ENCODE assay signal across 8 mouse cellular contexts in the genomic region with DNA sequence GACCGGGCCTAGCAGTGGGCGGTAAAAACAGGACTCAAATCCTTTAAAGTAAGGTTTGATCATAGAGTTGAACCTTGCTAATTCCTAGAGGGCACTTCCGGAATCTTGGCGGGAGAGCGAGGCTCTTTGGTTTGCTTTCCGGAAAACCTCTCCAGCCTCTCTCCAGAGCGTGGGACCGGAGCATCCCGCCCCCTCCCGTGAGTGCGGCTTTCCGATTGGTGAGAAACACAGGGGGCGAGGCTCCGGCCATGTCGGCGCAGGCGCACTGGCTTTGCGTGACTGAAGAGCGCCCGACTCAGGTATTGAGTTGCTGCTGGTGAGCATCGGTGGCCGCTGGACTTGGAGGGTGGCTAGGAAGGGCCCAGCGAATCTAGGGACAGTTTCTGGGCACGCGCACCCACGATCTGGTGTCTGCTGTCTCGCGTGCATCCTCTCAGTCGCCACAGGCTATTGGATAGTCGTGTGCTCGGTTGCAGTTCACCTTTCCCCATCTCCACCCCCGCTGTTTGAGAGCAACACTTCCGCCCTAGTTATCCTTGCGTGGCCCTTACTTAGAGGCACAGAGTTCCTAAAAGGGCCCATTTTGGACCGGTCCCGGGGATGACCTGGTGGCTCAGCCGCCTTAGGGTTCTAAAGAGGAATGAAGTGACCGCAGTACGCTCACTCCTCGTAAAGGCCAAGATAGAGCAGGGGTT. TPM values are rescaled to one million over a fixed set of nuclear protein-coding genes. Genes with fewer than 3 reads are reported as not detected.
A peak's percentile ranks its signal among the peaks of the same experiment; 100 is the strongest.
DNase-seq lines count a peak whose midpoint lies in the region; ATAC-seq lines count a peak whose summit lies in the region.

Pars2 (plus strand) TSS at position 237 of the 695 bp plus-strand sequence.

- H3K27me3 ChIP-seq in hindbrain, embryonic 14.5 days (ENCODE audit: control insufficient read depth, insufficient read depth, low read length), result no peaks in the 10 kb centered on the region

- H3K4me3 ChIP-seq in hindbrain, embryonic 14.5 days (replicated peaks; ENCODE audit: low read length), result peak within 1 kb of the TSS; percentile 56

- H3K9me3 ChIP-seq in hindbrain, embryonic 14.5 days (ENCODE audit: control insufficient read depth, low read length), result no peaks in the 10 kb centered on the region

- H3K9ac ChIP-seq in hindbrain, embryonic 14.5 days, result peak within 1 kb of the TSS; percentile 67

- H3K4me1 ChIP-seq in hindbrain, embryonic 14.5 days (replicated peaks; ENCODE audit: control insufficient read depth, insufficient read depth, low read length), result peaks cover 6% of the 10 kb centered on the region

- peak within 1 kb of the TSS; percentile 93 for H3K4me2 ChIP-seq in hindbrain, embryonic 14.5 days (replicated peaks)

- 3% methylated on average over 40 of the region's 40 CpGs for WGBS in hindbrain, embryonic 14.5 days

- H3K36me3 ChIP-seq in hindbrain, embryonic 14.5 days (replicated peaks; ENCODE audit: control insufficient read depth, insufficient read depth), result peaks cover 23% of the 10 kb centered on the region

- peak; percentile 97 for ATAC-seq in hindbrain, embryonic 14.5 days (ENCODE audit: low FRiP score)

- H3K27ac ChIP-seq in hindbrain, embryonic 14.5 days, result peak within 1 kb of the TSS; percentile 46

- peak; percentile 99 for DNase-seq in R1 (ENCODE audit: low read depth, low spot score)
- DNase-seq in cerebellum, postnatal 25 days, result peak; percentile 98 to 99
- peak; percentile 93 to 96 for DNase-seq in frontal cortex, postnatal 25 days (ENCODE audit: low spot score in 2 of 2)
- DNase-seq in hindbrain, embryonic 14.5 days (ENCODE audit: low spot score), result peak; percentile 98
- peak; percentile 96 to 97 for DNase-seq in layer of hippocampus, postnatal 36 days
- DNase-seq in lung, postnatal 36 days, result peak; percentile 97
- DNase-seq in retina, postnatal 1 day, result peak; percentile 99
- DNase-seq in urinary bladder, adult 18-20 months (ENCODE audit: low spot score in 2 of 2), result peak; percentile 89 to 95

RNA-seq across cellular contexts. Expression of gene Pars2, which starts in this region (rescaled TPM):
- polyA plus RNA-seq in hindbrain, embryonic 14.5 days (2014; fragmentation: Nextera tagmentation; extraction: Ambion mirVana), result 10.1 and 11.0 TPM in 2 replicates
- 1 to 10 TPM; 5.3 to 7.1 TPM for total RNA-seq in layer of hippocampus, postnatal 36 days (2021)

Comparison
In these comparisons a context has a peak if more than half of its experiments do, and no peak if none do; other contexts are left out.
1. Peak in every context shown above with its lines: DNase-seq, ATAC-seq, H3K4me3 ChIP-seq and H3K27ac ChIP-seq.